Mouse (Mus musculus): Measurements from ENCODE around the gene Pias4.

Pias4 gene

DNA sequence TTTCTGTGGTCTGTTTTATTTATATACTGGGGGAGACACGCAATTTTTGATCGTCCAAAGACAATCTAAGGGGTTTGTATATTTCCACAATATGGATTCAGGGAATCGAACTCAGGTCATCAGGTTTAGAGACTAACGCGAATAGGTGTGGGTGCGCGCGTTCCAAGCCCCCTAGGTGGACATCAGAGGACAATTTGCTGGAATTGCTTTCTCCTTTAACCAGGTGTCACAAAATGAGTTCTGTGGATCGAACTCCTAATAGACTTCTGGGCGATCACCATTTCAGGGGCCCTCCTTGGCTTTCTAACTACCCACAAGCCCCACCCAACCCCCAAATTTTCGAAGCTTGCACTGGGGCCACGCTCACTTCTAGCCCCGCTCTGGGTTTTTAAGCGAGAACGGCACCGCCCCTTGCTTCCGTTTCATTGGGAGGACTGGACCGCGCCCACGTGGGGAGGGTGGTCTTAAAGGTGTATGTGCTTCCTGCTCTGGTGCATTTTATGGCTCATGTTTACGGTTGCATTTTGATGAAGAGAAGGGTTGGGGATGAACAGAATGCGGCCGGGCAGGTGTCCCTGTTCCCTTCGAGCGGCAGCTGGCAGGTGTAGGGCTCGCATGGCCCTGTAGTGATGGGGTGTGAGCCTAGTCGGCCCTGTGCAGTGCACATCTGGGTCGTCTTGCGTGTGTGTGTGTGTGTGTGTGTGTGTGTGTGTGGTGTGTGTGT lies 960 bp upstream of the Pias4 start:
- peak; percentile 83 for DNase-seq (ENCODE audit: low spot score)

DNA sequence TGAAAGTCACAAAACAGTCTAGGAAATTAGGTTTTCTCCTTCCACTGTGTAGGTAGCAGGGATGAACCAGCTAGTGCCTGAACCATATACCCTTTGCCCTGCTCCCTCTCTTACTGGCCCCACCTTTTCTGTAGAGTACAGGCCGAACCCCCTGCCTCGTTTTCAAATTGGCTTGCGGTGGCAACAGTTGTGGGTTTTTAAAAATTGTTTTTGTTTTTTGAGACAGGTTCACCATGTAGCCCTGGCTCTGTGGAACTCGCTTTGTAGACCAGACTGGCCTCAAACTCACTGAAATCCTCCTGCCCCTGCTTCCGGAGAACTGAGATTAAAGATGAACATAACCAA lies 336 bp upstream of the Pias4 start:
- no peak for DNase-seq (ENCODE audit: low spot score)

DNA sequence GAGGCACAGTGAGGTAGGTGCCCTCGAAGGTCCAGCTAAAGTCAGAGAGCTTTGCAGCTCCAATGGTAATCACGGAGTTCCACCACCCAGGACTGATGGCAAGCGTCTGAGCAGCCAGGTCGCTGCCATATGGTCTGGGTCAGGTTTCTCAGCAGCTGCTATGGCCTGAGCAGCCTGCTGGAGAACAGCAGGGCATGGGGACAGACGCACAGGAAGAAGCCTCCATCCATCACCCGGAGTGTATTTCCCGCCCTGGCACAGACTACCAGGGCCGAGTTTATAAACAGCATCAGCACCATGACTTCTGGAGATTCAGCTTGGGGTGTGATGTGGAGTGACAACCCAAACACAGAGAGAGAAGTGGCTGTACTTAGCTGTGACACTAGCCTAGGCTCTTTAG lies 2.6 kb downstream of the Pias4 start:
- DNase-seq (ENCODE audit: low spot score): no peak

DNA sequence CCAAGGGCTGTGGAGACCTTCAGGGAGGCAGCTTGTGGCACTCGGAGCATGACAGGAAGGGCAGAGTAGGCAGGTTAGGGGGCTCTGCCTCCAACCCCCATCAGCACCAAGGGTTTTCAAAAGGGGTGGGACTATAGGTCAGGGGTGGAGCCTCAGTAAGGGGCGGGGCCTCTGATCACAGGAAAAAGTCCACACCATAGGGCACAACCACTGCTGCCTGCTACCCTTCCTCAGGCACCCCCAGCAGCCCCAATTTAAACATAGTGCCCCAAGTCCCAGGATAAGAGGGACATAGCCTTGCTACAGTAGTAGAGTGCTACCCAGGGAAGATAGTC lies 5.4 kb downstream of the Pias4 start:
- DNase-seq (ENCODE audit: low spot score): no peak

DNA sequence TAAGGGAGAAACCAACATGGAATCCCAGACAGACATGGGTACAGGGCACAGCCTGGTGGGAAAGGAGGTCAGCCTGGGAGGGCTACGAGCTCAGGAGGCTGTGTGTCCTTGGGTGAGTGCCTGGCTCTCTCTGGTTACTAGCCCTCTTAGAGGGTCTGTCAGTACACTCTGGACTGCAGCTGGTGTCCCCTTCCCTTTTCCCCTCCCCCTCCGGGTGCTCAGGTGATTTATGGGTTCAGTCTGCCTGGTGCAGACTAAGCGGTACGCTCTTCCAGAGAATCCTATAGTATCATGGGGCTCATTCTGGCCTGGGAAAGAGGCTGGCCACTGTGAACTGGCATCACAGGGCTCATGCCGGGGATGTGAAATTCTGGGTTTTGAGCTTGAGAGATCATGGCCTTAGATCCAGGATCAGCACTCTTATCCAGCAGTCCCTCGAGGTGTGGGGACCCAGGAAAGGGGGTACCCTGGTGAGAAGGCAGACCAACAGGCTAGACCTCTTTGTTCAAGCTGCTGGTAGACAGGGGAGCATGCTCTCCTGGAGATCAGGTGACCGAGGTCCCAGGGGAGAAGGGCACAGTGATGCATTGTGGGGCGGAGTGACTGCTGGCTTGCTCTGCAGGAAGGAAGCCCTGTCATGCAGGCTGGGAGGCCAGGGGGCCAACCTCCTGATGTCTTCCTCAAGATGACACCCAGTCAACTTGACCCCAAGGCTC lies 6.0 kb downstream of the Pias4 start:
- DNase-seq (ENCODE audit: low spot score): no peak

DNA sequence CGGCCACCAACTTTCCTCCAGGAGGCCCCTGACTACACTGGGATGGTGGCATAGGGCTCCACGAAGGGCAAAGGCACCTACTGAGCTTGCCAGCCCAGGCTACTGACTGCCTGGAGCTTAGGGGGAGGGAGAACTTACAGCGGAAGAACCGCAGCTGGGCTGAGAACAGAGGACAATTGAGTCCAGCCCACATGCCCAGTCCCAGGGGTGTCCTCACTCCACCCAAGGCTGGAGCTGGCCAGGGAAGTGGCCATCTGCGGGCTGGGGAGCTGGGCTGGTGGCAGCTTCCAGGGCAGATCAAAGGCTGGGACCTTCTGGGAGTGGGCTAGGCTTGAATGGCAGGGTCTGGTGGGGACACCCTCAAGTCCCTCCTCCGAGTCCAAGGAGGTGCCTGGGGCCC lies 13.0 kb downstream of the Pias4 start:
- DNase-seq (ENCODE audit: low spot score): no peak

DNA sequence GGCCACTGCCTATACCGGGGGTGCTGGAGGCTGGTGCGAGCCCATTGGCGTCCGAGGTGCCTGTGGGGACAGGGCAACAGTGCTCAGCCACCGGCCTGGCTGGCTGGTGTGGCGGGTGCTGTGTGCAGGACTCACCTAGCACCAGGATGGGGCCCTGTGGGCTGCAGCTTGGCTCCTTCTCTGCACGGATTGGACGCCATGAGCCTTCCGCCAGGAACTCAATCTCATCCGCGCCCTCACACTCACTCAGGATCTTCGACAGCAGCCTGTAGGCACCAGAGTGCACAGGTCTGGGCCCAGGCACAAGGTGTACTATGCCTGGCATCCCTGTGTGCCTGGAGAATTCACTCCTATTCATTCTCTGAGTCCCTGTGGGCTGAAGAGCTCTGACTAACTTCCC lies 13.4 kb downstream of the Pias4 start:
- DNase-seq (ENCODE audit: low spot score): no peak

DNA sequence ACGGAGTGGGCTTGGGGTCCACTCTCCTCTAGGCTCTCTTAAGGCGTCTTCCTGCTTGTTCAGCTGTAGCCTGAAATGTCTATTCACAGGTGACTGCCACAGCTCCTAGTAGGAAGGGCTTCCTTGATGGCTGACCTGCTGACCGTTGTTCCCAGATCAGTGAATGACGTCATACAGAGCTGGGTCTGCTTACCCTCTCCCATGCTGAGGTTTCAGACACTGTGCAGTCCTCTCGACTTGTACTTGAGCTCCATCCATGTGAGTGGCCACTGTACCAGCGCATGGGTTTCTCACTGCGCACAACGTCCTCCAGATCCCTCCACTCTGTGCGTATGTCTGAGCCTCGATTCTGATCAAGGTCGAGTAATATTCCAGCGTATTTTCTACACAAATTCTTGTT lies 15.1 kb downstream of the Pias4 start:
- DNase-seq (ENCODE audit: low spot score): no peak

DNA sequence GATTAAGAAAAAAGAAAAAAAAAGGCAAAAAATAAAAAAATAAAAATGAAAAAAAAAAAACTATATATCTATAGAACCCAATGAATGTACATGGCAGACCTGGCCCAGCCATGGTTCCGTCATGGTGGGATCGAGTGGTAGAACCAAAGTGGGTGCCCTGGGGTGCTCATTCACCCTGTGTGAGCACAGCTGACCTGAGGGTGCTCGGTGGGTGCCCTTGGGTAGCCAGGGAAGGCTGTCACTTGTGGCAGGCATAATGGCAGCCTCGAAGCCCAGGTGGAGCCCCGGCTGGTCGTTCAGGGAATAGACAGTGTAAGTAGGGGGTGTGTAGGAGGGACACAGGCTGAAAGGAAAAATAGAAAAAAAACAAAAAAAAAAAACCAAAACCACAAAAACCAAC lies 16.5 kb downstream of the Pias4 start:
- DNase-seq (ENCODE audit: low spot score): no peak

DNA sequence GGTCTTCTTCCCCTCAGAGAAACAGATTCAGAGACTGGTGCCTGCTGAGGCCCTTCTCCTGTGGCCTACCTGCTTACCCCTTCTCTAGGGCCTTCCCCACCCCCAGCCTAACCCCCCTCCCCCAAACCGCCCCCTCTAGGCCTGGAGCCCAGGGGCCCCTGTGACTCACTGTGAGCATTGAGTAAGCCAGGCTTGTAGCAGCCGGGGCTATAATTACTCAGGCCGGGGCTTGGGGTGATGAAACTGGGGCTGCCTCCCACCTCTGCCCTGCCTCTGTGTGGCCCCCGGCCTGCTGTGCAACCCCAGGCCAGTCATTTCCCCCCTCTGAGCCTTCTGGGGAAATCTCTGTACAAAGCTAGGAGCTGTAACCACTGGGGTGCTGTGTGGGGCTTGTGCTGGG lies 21.4 kb downstream of the Pias4 start:
- DNase-seq (ENCODE audit: low spot score): no peak

DNA sequence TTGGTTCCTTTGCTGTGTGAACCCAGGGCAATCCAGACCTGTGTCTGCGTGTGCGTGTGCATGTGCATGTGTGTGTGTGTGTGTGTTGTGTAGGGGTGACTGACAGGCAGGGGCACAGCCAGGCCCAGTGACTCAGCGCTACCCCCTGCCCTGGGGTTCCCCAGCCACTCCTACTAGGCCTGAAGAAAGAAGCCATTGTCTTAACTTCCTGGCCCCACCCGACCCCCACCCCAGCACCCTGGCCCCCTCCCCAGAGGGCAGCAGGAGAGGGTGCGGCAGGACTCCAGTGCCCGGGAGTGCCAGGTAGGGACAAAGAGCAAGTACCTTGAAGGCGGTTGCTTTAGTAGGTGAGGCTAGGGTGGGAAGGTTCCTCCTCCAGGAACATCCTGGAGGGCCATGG lies 21.9 kb downstream of the Pias4 start:
- DNase-seq (ENCODE audit: low spot score): no peak

DNA sequence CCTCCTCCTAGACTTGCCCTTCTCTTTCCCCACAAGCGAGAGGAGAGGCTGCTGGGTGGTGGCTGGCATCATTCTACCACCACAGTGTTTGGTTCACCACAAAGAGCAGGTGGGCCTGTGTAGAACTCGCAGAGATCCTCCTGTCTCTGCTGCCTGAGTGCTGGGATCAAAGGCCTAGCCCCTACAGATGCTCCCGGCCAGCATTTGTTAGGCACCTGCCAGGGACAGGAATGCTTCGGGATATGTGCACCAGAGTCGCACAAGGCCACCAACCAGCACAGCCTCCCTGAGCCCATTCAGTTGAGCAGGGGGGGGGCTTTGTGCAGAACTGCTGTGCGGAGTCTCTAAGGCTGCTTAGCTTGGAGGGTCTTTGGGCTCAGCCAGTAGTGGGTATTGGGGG lies 22.4 kb downstream of the Pias4 start:
- no peak for DNase-seq (ENCODE audit: low spot score)

DNA sequence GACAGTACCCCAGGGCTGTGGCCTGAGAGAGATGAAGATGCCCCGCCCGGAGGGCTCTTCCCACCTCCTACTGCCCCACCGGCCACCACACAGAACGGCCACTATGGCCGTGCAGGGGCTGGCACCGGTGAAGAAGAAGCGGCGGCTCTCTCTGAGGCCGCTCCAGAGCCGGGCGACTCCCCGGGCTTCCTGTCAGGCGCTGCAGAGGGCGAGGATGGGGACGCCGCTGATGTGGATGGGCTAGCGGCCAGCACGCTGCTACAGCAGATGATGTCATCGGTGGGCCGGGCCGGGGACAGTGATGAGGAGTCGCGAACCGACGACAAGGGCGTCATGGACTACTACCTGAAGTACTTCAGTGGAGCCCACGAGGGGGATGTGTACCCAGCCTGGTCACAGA lies 23.1 kb downstream of the Pias4 start:
- no peak for DNase-seq (ENCODE audit: low spot score)

DNA sequence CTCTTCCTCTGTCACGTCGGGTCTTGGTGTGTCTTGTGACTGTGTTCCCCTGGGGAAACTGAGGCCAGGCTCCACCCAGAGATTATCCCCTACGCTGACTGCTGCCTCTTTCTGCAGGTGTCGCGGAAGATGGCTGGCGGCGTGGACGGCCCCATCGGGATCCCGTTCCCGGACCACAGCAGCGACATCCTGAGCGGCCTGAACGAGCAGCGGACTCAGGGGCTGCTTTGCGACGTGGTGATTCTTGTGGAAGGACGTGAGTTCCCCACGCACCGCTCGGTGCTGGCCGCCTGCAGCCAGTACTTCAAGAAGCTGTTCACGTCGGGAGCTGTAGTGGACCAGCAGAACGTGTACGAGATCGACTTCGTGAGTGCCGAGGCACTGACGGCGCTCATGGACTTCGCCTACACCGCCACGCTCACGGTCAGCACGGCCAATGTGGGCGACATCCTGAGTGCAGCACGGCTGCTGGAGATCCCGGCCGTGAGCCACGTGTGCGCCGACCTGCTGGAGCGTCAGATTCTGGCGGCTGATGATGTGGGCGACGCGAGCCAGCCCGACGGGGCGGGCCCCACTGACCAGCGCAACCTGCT lies 23.8 kb downstream of the Pias4 start:
- DNase-seq (ENCODE audit: low spot score): no peak

DNA sequence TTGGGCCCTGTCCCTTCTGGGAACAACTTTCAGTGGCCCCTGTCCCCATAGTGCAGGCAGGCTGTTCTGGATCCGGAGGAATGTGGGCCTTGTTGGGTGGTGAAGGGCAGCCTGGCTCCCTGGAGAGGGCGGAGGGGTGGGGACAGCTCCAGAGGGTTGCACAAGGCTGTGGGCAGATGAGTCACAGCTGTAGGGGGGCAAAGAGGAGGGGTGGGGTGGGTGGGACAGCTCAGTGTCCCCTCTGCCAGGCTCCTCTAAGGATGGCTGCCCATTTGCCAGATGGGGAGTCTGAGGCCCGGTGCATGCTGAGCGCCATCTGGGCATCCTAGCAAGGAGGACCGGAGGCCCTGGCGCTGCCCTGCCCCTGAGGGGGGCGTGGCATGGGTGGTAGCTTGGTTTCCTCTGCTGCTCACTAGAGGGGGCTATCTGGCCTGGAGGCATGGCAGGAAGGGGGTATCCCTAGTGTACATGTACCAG lies 24.5 kb downstream of the Pias4 start:
- no peak for DNase-seq (ENCODE audit: low spot score)

DNA sequence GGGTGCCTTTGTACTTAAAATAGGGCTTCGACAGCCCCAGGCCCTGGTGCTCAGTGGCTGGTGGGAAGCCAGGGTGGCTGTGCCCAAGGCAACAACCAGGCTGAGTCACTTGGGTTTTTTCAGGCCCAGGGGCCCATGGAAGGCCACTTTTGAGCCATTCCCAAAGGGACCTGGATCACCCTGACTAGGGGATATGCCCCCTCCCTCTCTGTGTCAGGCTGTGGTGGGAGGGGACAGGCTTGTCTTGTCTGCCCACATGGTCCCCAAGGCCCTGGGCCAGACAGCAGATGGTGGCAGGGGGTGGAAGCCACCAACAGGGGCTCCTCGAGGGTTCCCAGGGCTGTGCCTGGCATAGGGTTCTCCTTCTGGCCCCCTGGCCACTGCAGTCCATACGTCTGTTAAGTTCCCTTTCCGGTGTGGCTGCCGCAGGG lies 25.2 kb downstream of the Pias4 start:
- no peak for DNase-seq (ENCODE audit: low spot score)

DNA sequence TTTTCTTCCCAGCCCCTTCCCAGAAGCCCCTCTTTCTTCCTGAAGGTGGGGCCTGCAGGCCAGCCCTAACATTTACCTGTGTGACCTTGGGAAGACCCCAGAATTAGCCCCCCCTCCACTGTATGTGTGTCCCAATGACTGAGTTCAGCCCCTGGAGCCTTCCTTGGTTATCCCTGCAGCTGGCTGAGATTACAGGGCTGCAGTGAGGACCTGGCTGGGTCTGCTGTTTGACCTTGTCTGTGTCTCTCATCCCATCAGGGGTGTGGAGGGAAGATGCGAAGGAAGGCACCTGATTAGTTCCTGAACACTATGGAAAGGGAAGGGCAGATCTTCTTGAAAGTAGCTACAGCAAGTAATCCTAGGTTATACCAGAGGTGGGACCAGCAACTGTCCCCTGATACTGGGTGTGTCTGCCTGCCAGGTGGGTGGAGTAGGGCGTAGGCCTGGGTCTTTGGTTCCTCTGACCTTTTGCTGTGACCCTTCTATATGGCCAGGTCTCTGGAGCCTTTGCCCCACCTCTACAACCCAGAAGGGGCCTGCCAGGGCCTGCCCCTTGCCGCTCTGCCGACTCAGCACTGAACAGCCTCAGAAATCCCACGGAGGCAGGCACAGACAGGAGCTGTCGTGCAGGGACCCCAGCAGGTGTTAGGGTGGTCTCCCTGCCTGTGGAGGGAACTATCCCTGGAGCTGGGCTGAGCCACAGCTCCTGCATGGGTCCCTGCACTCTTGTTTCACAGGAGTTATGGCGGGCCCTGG lies 26.1 kb downstream of the Pias4 start:
- DNase-seq (ENCODE audit: low spot score): no peak

DNA sequence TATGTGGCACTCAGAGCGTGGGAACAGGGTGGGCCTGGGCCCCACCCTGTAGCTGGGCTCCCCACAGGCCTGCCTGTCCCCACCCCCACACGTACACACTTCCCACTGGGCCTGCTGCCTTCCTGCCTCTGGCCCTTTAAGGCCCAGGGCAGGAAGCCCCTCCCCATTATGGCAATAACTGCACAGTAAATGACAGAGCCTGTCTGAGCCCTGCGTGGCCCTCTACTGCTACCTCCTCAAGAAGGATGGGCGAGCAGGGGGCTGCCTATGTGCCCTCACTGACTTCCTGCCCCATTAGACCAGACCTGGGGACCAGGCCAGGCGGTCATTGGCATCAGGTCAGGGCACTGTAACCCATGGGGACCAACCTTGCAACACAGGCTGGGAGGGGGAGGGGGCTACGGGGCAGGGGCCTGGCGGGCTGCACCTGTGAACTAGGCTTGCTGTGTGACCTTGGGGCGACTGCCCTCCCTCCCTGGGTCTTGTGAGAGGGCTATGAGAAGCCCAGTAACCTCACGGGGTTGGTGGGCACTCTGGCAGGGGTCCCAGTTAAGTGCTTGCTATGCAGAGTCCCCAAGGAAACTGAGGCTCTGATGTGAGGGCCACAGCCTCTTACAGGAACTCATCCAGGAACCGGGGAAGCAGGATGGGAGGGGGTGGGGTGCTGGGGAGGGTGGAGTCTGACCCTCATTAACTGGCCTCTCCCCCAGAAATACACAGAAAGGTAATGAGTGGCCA lies 26.8 kb downstream of the Pias4 start:
- no peak for DNase-seq (ENCODE audit: low spot score)

DNA sequence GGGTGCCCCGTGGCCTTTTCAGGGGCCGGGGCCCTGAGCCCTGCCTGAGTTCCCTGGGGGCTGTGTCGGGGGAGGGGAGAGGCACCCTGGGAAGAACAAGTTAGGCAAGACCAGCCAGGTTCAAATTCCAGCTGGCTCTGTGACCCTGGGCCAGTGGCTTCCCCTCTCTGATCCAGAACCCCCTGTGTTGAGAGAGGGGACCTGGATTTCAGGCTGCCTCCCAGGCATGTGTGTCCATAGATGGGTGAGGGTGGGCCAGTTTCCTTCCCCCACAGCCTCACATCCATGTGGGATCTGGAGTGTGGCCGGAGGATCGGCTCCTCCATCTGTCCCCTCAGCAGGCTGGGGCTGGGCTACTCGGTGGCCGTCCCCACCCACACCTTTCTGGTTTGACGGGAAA lies 27.7 kb downstream of the Pias4 start:
- DNase-seq (ENCODE audit: low spot score): no peak

DNA sequence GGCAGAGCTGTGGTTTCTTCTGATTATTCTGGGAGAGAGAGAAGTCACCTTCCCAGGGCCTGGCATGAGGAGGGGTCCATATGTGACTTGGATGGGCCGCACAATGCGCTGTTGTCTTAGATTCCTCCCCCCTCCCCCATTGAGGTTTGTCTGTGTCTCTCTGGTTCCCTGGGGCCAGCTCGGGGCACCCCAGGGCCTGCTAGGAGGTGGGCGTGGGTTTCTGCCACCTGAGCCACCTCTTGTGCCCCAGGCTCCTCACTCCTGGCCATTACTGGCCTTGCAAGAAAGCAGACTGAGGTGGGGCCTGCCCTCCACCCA lies 28.2 kb downstream of the Pias4 start:
- no peak for DNase-seq (ENCODE audit: low spot score)

DNA sequence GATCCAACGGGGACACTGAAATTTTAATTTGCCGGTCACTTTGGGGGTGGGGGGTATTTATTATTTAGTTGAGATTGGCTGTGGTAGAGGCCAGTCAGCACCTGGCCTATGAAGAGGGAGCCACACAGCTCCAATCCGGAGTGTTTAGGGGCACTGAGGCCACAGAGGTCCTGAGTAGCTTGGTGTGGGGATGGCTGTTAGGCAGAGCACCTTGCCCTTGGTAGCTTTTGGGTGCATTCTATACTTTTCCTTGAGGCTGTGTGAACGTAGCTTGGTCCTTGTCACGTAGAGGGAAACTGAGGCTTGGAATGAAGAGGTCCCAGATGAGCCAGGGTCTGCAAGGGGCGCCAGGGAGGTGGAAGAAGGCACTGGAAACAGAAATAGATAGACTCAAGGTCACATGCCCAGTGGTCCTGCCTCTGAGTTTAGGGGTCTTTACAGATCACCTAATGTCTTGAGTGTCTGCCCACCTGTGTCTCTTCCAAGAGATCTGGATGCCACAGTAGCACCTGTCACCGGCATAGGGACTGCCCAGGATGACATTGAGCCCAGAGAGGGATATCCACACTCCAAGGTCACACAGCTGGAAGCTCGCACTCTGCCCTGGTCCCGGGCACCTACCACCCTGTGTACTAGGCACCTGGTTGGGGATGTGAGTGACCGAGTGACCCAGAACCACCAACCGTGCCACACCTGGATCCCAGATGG lies 28.7 kb downstream of the Pias4 start:
- no peak for DNase-seq (ENCODE audit: low spot score)

All from layer of hippocampus, adult 11-12 months (tissue).